Comparison of ENCODE assay signal across 8 mouse cellular contexts in genomic region chr3:59005271-59005995, GRCm38 (mm10). TPM values are rescaled to one million over a fixed set of nuclear protein-coding genes. Genes with fewer than 3 reads are reported as not detected.
DNase-seq lines count a peak whose midpoint lies in the region; ATAC-seq and TF ChIP-seq lines count a peak whose summit lies in the region.

Gene Med12l (plus strand): TSS chr3:59005825.

- 0 out of 2 replicates have a peak, but pooled peaks cover 3% of the 10 kb centered on the region for H3K4me1 ChIP-seq in forebrain, postnatal 0 days (ENCODE audit: insufficient read depth)
- no peaks in the 10 kb centered on the region; the same call in 1 of the 2 replicates for H3K4me1 ChIP-seq in lung, adult 2 months (ENCODE audit: control insufficient read depth, insufficient read depth, low read length)

- H3K4me3 ChIP-seq in forebrain, postnatal 0 days (ENCODE audit: low read depth, low read length), result peak within 1 kb of the TSS; percentile 77
- H3K4me3 ChIP-seq in lung, adult 2 months (replicated peaks; ENCODE audit: extremely low read depth, low read depth, low read length), result peak within 1 kb of the TSS; percentile 51

- ATAC-seq in Patski, result peak; percentile 75
- ATAC-seq in forebrain, postnatal 0 days, result peak; percentile 63
- peak; percentile 41 to 46; a peak in 3 of 4 replicates for ATAC-seq in hematopoietic stem cell, adult 5-6 weeks (replicated peaks in 1 of 2; ENCODE audit: insufficient read depth in 1 of 2, low FRiP score in 2 of 2, low TSS enrichment in 1 of 2, low read depth in 1 of 2, poor library complexity in 2 of 2, severe bottlenecking in 2 of 2)

- no peaks in the 10 kb centered on the region for H3K27me3 ChIP-seq in Patski
- no peaks in the 10 kb centered on the region for H3K27me3 ChIP-seq in forebrain, postnatal 0 days (ENCODE audit: insufficient read depth, low read length)

- peak within 1 kb of the TSS; percentile 96 for H3K4me2 ChIP-seq in forebrain, postnatal 0 days (ENCODE audit: low read depth)

- in situ Hi-C loops in Patski (cut with MboI; ENCODE audit: low pct_unique_long_range_greater_than_20kb), result no loop called here

- POLR2A ChIA-PET in Patski (lab: Charles Lee), result interaction anchor here (1.0 kb wide), 1 partner anchor 55 kb away, joined by 3 read pairs; no protein-coding TSS in a partner anchor

- H3K9ac ChIP-seq in forebrain, postnatal 0 days, result peak within 1 kb of the TSS; percentile 78

- H3K9me3 ChIP-seq in forebrain, postnatal 0 days (ENCODE audit: low read length), result no peaks in the 10 kb centered on the region

- WGBS in forebrain, postnatal 0 days, result under 1% methylated on average over 69 of the region's 69 CpGs
- WGBS in lung, adult 2 months, result under 1% methylated on average over 69 of the region's 69 CpGs

- H3K27ac ChIP-seq in forebrain, postnatal 0 days (ENCODE audit: low read depth, low read length), result peak within 1 kb of the TSS; percentile 94

- CTCF ChIA-PET in Patski (lab: Charles Lee), result interaction anchor here (1.0 to 2.0 kb wide), 8 partner anchors 9 to 161 kb away, joined by 3 to 8 read pairs (median 4); no protein-coding TSS in a partner anchor

- no peak for TF ChIP-seq CTCF in Patski (IDR thresholded peaks at IDR 0.05)
- TF ChIP-seq CTCF in forebrain, postnatal 0 days (IDR thresholded peaks at IDR 0.05; ENCODE audit: low read depth), result no peak; the same call in 1 of the 2 replicates
- TF ChIP-seq CTCF in lung, adult 2 months (IDR thresholded peaks at IDR 0.05; ENCODE audit: insufficient read depth, low read length), result no peak

- H3K36me3 ChIP-seq in forebrain, postnatal 0 days (ENCODE audit: insufficient read depth), result no peaks in the 10 kb centered on the region

- no peak for TF ChIP-seq POLR2A in lung, adult 2 months (IDR thresholded peaks at IDR 0.05; ENCODE audit: borderline replicate concordance, extremely low read depth, low read depth, low read length)

- peak; percentile 27 for DNase-seq in Patski (ENCODE audit: low read depth, low spot score)
- peak; percentile 87 to 92 for DNase-seq in cerebellum, adult 18-20 months
- peak; percentile 84 for DNase-seq in forebrain, postnatal 0 days
- DNase-seq in layer of hippocampus, adult 9-11 months, result peak; percentile 84
- peak; percentile 22 for DNase-seq in lung, adult 2 months
- DNase-seq in retina, embryonic 14.5 days (ENCODE audit: low spot score), result peak; percentile 83
- DNase-seq in yolk sac, embryonic 10.5 days (ENCODE audit: low spot score), result peak; percentile 9

RNA-seq across cellular contexts. Expression of gene Med12l, which starts in this region (rescaled TPM):
- polyA plus RNA-seq in Patski (2021), result 7.6 TPM
- total RNA-seq in forebrain, postnatal 0 days (2014; rRNA removed), result 14.9 and 19.2 TPM in 2 replicates
- 1.1 and 2.1 TPM in 2 replicates for polyA plus RNA-seq in forebrain, postnatal 0 days (2015; fragmentation: Nextera tagmentation; extraction: Ambion mirVana)
- total RNA-seq in hematopoietic stem cell, adult 5-6 weeks (2017), result 10.6 and 16.7 TPM in 2 replicates
- 0.71 and 1.1 TPM in 2 replicates for polyA plus RNA-seq in lung, adult 2 months (2012; rRNA removed)

Comparison
In these comparisons a context has a peak if more than half of its experiments do, and no peak if none do; other contexts are left out.
1. Peak in every context shown above with its lines: DNase-seq, ATAC-seq, H3K4me3 ChIP-seq and H3K27ac ChIP-seq.
2. DNase-seq: peak in every context shown above with its lines; median percentile 90 in cerebellum, adult 18-20 months; 84 in forebrain, postnatal 0 days; 84 in layer of hippocampus, adult 9-11 months; 83 in retina, embryonic 14.5 days; 27 in Patski; 22 in lung, adult 2 months; 9 in yolk sac, embryonic 10.5 days.